Mouse (Mus musculus) CD8-positive naive resting alpha-beta T cell, adult 2 months (primary cell): Measurements from ENCODE around the gene Znrf1.

Source experiments
- DNase-seq, 2 experiments: peaks; one replicate each; pipeline ENCODE4 v3.0.0; 2022; ENCODE audit warnings: low read depth in 2 of 2, low spot score in 2 of 2

Znrf1 gene

DNA sequence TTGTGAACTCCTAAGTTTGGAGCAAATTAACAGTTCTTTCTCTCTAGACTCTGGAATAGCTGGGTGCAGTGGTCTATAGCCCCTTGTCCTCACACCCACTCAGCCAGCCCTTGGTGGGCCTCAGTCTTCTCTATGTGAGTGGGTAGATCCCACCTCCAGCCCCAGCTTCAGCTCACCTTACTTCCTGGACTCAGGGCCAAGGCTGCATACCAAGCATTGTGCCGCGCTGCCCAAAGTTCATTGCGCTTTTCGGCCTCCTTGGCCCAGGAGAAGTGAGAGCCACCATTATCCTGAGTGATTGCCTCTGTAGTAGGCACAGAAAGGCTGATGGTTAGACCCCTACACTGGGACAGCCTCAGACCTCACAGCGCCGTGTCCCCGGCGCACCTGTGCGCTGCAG, 92.0 kb downstream of the Znrf1 start:
- no peak for DNase-seq

DNA sequence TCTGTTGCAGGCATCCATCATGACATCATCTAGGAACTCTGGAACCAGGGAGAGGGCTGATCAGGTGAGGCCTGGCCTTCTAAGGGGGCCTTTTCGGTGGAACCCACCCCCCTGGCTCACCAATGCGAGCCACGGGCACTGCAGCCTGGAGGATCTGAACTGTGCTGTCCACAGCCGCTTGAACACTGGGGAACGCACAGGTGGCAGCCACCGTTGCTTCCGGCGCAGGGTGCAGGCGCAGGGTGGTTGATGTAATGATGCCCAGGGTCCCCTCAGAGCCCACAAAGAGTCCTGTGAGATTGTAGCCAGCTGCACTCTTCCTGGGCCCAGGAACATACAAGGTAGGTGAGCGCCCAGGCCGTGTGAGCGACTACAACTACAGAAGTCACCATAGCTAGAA, 92.5 kb downstream of the Znrf1 start:
- DNase-seq: no peak

DNA sequence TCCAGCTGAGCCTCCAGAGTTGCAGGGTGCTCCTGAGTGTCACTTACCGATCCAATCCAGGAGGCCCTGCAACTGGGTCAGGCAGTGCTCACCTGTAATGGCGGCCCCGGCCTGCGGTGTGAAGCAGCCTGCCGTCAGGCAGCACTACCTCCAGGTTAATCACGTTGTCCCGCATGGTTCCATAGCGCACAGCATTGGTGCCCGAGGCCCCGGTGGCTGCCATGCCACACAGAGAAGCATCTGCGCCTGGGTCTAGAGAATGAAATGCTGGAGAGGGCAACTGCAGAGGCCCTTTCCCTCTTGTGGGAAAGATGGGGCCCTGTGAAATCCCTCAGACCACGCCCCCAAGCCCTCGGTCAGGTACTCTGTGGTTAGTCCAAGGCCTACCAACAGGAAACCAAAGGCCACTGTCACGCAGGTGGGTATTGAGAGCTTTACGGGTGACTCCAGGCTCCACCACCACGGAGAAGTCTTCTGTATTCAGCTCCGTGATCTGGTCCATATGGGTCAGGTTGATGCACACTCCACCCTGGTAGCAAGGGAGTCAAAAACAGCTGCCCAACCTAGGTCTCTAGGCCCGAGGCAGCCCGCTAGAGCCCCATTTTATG, 93.1 kb downstream of the Znrf1 start:
- no peak for DNase-seq

DNA sequence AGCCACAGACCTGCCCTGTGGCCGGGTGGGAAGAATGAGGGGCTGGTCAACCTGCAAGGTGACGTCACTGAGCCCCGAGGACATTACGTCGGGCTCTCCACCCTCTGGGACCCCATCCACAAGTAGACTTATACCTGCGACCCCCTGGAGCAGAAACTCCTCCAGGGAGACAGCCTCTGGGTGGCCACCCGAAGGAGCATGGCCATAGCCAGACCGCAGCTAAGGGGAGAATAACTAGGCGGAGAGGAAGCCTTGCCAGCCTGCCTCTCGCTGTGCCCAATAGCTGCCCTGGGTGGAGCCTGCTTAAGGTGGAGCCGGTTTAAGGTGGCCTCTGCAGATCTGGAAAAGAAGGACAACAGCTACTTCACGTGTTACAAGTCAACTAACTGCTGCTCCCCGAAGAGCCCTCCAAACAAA, 94.2 kb downstream of the Znrf1 start, which contains the start of gene Ldhd:
Gene Ldhd, minus strand, starts transcription at position 270 of the 417 bp plus-strand sequence.
- no peak for DNase-seq

DNA sequence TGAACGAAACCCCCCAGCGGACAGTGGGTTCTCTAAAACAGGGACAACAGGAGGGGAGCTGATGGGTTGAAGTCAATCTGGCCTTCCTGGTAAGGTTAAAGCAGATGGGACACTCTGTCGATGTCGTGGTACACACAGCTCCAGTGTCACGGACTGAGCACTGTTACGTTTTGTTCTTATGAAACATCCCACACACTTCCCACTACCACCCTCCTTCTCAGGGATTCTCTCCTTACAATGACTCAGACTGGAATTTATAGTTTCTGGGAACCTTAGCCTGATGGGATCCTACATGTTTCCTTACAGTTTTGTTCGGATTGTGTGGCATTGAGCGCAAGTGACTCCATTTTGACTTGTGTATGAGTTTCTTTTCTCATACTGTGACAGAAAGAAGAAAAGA, 95.7 kb downstream of the Znrf1 start:
- DNase-seq: no peak

DNA sequence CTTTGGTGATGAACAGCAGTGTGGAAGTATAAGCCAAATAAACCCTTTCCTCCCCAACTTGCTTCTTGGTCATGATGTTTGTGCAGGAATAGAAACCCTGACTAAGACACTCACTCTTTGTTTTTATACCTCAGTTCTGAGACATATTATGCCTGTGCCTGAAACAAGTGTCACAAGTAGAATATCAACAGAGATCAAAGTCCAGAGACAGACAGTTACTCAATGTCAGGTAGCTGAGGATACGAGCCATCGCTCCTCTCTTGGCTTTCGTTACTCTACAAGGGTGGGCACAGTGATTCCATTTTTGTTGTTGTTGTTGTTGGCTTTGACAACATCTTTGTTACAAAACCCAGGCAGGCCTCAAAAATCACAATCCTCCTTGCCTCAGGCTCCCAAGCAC, 97.1 kb downstream of the Znrf1 start:
- DNase-seq: no peak

DNA sequence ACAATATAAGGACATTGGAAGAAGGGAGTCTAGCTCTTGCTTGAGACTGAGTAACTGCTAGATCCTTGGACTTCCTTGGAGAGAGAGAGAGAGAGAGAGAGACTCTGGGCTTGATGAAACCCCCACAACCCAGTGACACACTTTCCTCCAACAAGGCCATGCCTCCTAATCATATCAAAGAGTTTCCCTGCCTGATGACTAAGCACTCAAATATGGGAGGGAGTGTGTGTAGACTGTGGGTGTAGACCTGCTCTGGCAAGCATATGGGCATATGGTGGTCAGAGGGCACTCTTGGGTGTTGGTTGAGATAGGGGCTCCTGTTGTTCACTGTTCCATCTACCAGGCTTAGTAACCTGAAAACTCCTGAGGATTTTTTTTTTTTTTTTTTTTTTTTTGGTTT, 102.2 kb downstream of the Znrf1 start:
- DNase-seq: no peak

DNA sequence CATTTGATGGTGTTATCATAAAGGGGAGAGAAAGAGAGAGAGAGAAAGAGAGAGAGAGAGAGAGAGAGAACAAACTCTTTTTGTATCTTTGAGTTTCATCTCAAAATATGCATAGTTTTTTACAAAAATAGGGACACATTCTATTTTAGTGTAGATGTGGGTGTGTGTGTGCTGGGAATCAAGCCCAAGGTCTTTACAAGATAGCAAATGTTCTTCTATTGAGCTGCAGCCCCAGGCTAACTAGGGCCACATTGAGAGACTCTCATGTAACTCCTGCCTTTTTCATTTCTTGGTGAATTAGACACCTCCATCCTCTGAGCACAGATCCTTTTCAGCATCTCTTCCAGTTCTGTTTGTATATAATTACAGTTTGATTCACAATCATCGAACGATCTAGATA, 105.2 kb downstream of the Znrf1 start:
- no peak for DNase-seq

DNA sequence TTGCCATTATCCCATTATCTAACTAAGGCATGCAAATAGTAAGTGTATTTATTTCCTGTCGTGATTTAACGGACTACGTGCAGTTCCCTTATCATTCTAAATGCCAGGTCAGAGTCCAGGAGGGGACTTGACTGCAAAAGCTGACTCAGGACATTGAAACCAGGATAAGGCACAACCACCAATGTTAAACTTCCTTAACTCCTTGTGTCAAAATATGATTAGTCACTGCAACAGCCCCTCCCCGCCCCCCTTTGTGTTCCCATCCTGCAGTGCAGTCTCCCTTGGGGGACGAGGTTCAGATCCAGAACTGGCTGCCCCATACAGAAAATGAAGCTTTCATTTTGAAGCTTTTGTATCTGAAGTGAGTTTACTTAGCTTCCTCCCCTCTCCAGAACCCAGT, 106.6 kb downstream of the Znrf1 start:
- DNase-seq: no peak

DNA sequence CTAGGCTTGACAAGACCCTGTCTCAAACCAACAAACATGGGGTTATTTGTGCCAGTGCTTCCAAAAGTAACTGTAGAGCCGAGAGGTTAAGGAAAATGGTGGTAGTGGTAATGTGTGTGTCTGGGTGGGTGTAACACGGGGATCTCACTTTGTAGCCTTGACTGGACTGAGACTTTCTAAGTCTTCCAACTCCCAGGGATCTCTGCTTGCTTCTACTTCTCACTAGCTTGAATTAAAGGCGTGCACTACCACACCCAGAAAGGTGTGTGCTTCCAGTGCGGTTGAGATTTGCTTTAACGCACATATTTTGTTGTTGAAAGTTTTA, 107.0 kb downstream of the Znrf1 start:
- no peak for DNase-seq

DNA sequence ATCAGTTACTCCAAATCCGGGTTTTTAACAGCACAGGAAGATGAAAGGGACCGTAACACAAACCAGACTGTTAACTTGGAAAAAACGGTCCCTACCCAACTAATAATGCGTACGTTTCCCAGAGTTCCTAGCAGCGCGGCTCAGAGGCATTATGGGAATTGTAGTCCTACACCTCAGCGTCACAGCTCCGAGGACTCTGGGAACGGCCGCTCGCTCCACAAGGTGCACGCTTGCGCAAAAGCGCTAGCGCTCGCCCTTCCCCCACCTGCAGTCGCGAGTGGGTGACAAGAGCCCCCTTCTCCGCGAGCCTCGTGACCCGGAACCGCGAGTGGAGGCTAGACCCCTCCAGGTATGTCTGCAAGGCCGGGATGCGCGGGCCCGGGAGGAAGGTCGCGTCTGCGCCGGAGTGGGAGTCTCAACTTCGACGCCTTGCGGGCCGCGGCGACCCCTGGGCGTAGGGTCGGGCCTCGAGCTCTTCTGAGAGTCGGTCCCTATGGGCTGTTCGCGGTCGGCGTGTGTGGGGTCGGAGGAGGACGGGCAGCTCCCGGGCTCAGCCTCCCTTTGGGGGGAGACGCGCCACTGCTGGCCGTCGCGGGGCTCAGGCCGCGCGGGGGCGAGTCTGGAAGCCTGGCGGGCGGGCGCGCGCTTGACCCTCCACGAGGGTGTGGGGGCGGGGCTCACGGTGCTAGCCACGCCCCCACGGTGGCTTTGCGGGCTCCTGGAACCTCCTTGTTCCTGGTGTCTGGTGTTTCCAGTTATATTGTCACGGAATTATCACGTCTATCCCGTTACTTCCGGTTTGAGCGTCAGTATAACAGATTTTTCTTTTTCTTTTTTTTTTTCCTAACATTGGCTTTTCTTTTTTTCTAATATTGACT, 107.6 kb downstream of the Znrf1 start, which contains the start of gene Zfp1:
Gene Zfp1, plus strand, starts transcription at position 138 of the 878 bp plus-strand sequence.
- peak; percentile 88 to 89 for DNase-seq

DNA sequence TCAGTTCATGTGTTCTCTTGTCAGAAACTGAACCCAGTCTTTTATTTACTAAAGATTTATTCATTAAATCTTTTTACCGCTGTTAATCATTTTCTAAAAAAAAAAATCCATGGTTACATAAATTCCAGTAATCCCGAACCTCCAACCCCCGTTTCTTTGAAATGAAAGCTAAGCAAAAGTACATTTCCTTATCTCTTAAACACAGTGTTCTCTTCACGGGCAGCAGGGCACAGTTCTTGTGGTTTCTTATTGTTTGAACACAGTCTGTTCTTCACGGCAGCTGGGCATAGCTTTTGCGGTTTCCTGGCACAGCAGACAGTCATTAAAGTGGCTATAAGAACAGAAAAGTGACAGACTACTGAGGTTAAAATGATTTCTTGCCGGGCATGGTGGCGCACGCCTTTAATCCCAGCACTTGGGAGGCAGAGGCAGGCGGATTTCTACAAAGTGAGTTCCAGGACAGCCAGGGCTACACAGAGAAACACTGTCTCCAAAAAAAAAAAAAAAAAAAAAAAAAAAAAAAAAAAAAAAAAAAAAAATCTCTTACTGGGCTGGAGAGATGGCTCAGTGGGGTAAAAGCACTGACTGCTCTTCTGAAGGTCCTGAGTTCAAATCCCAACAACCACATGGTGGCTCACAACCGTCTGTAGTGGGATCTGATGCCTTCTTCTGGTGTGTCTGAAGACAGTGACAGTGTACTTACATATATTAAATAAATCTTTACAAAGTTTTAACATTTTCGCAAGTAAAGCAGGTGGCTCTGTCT, 108.6 kb downstream of the Znrf1 start:
- DNase-seq: peak; percentile 60 to 64

DNA sequence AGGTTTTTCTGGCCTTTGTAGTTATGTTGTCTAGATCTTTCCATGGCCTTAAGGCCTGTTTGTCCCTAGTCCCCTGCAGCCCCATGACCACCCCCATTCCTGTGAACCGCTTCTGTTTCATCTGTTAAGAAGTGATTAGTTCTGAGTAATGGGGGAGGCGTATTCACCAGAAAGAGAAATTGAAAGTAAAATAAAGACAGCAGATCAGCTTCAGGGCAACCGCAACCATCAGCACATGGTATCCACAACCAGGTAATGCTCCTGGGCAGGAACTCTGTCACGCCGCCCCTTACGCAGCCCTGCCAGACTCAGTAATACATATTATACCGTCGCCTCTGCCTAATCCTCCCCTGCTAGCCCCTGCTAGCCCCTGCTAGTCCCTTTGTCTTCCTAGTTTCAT, 109.8 kb downstream of the Znrf1 start:
- DNase-seq: peak; percentile 20 to 49

DNA sequence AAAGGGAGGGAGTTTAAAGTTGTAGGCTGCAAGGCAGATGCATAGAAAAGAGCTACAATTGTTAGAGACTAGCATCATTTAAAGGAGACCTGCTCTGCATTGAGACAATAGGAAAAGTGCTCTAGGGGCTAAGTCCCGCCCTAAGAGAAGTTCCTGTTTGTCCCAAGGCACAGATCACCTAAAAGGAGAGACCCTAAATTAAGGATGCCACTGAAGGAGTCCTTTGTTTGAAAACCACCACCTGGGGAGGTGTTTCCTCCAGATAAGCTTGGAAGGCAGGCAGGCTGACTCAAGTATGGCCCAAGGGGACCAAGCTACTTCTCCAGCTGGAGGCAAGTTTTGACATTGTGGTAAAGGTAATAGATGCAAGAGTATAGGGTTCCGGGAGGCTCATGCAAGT, 112.9 kb downstream of the Znrf1 start:
- DNase-seq: no peak

DNA sequence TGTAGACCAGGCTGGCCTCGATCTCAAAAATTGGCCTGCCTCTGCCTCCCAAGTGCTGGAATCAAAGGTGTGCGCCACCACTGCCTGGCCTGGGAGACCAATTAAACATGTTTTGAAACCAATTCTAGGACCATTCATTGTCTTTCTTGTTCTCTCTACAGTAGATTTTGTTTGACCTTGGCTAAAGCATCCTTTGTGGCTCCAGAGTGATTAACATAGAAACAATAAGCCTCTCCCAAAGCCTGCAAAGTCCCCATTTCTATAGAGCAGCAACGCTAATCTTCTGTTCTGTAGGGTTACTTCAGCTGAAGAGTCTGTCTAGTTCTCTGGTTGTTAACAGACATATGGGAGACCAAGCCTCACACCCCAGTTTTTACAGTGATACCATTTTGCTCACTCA, 114.8 kb downstream of the Znrf1 start:
- DNase-seq: no peak

DNA sequence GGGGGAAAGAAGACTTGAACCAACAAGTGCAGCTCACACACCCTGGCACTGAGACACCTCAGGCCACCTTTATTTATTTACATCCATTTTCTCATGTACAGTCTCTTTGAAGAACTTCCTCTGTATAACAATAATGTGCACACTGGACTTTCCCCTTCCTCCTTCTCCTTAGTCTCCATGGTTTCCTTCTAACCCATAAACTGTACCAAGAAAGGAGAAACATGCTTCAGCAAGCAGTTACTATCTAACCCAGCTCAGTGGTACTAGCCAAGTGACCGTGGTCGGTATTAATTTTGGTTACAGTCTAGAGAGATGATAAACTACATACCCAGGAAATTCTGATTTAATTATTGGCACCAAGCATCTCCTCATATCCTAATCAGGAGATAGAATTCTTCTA, 117.6 kb downstream of the Znrf1 start:
- DNase-seq: no peak

DNA sequence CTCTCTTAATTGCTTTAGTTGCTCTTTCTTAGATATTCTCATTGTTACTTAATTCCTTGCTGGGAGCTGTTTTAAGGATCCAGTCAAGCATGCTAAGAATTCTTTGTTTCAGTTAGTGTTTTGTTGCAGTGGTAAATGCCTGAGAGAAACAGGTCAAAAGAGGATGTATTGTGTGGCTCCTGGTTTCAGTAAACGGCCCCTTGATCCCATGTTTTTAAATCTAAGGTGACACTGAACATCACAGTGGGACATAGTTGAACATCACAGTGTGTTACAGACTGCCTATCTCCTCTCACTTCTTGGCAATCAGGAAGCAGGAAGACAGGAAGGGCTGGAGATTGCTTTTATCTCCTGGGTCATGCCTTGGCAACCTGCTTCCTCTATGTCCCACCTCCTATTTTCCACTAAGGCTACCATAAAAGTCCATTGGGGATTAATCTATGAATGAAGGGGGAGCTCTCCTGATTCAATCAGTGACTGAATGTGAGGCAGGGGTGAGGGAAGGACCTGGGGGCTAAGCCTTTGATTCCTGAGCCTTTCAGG, 121.5 kb downstream of the Znrf1 start:
- DNase-seq: no peak

DNA sequence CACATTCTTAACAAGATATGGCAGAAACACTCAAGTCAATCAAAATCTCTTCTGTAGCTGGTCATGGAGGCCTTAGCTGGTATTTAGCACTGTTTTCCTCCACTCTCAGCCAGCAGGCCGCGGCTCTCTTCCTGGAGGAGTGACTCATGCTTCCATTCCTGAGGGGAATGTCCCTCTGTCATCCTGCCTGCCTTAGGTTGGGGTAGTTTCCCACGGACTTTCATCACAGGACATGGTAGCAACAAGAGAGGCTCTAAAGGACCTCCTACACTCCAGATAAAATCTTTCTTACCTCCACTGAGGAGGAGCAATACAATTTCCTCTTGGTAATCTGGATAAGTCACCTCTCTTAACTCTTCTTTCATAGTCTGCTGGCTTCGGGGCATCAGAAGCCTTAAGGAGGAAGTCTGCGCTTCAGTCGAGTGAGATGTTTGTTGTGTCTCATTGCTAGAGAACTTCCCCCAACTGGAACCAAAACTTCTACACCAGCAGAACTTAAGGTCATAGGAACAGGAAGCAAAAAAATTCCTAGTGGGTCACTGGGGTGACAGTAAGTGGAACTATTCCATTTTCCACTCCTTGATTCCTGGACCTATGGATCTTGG, 123.0 kb downstream of the Znrf1 start:
- no peak for DNase-seq

DNA sequence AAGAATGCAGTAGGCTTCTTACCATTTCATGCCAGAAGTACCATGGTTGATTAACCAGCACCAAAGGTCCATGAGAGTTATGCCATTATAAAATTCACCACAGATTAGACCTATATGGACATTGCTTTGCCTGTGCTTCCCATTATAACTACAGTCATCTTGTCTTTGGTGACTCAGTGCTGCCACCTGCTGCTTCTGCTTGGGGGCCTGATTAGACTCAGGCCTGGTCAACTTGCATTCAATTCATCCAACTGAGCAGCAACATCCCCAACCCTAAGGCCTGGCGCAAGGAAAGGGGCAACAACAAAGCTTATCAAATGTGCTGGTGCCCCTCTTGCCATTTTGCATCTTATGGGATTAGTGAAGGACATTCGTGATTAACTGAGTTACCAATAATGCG, 126.6 kb downstream of the Znrf1 start:
- DNase-seq: peak in 1 of 2 experiments; percentile 36

DNA sequence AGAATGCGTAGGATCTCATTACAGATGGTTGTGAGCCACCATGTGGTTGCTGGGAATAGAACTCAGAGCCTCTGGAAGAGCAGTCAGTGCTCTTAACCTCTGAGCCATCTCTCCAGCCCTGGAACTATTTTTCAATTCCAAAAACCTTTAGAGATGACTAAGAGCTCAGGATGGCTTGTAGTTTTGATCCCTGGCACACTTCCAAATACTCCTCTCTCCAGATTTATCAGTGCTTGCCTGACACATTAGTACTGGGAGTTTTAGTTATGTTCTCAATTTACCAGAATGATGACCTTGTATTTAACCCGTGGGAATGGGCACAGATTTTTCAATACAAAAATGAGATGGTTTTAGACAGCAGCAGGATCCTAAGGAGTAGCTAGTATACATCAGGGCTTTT, 130.9 kb downstream of the Znrf1 start:
- DNase-seq: no peak
